Mouse (Mus musculus): ENCODE measurements at regions not wholly inside any gene's neighbourhood (a gene's known extent, or its start where the extent isn't known, plus 50 kb on each side); places are given as distances from the start of the nearest gene placed in this dataset.

DNA sequence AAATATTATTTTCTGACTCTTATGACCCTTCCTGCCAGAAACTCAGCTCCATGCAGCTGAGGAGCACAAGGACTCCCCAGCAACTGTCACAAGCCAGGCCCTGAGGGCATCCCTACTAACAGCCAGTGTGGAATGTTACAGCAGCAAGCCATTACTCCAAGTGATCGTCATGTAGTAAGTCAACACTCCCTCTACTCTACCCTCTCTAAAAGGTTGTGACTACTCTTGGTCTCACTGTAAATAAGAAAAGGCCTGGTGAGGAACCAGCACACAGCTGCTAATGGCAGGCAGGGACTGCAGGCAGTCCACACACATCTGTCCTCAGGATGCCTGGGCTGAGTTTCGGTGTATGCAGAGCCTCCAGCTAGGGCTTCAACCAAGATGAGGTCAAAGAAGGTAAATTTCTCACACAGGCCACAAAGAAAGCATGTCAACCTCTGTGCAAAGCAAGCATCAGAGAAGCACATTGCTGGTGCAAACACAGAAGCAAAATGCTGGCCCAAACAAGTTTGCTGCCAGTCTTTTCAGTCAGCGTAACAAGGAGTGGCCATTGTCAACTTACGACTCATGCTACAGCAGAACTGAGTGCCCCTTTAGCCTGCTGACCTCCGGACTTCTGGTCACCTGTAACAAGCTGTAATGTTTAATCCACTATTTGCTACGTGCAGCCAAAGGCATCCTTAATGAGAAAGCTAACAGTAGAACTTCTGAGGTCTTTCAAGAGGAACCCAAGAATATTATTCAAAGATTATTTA lies 62.9 kb upstream of the Ercc4 start:
- CTCF ChIA-PET, result no interaction called here
- POLR2A ChIA-PET, result no interaction called here

DNA sequence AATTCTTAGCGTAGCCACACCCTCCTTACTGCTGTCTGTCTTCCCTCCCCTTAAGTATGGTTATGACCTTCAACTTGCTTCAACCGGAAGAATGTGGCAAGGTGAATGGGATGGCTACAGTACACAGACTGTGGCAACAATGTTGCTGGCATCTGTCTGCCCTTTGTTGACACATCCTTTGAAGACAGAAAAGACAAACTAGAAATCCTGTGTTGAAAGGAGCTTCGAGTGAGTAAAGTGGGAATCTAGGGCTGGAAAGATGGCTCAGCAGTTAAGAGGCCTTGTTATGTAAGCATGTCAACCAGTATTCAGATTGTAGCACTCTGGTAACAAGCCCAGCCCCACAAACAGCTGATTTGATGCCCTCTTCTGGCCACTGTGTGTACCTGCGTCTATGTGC lies 60.2 kb upstream of the Ercc4 start:
- ChIA-PET POLR2A (no interaction called here), CTCF (no interaction called here)

DNA sequence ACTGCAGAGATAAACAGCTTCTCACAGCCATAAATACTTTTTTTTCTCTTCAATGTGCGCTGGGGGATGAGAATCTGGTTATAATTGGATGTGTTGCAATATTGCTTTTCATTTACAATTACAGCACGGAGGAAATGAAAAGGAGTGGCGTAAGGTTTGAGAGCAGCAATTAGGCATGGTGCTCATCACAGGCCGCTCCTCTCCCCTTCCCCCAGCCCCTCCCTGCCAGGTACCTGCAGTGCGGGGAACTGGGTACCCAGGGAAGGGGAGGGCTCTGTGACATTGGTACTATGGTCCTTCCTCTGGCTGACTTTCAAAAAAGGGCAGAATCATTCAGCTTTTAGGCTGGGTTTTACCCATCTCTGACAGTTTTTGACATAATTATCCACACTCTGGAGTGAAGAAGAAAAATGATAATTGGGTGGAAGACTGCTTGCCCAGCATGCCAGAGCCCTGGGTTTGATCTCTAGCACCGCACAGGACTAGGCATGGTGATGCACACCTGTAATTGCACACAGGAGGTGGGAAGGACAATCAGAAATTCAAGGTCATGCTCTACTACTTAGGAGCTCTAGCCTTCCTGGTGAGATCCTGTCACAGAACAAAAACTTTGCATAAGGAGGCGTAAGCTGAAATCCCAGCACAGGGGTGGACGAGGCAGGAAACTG lies 59.1 kb upstream of the Ercc4 start:
- CTCF ChIA-PET, result no interaction called here
- POLR2A ChIA-PET, result interaction anchor here in 1 of 4 experiments (0.6 kb wide), 1 partner anchor 477 kb away, joined by 5 read pairs; no protein-coding TSS in a partner anchor

DNA sequence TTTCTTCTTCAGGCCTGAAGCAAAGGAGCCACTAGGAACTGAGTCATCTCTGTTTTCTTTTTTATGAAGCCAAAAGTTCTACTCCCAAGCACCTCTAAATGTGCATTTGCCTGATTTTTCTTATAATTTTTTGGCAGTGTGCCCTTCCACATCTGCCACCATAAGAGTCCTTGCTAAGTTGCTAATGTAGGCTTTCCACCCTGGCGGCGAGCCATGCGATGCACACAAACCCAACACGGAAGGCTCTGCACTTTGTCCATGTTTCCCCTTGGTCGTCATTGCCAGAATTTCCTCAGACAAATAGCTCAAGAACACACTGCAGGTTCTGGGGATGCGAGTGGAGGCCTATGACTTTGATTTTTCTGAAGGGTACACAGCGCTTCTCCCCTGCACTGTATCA lies 54.5 kb upstream of the Ercc4 start:
- CTCF ChIA-PET, result no interaction called here
- POLR2A ChIA-PET, result no interaction called here
